Mouse (Mus musculus) brain, embryonic 14.5 days (tissue): ENCODE measurements around the gene Orai2.

Experiments used
- CTCF ChIP-seq: fragments of 200-500 bp; IDR thresholded peaks from 2 replicates; pipeline ENCODE4 v1.5.1; 2012; ENCODE audit warnings: inconsistent platforms, mild to moderate bottlenecking, moderate library complexity, borderline replicate concordance; ENCODE audit not compliant: insufficient read depth, insufficient read length; ENCODE audit errors: extremely low read depth
- POLR2A ChIP-seq: fragments of 200-500 bp; IDR thresholded peaks from 2 replicates; pipeline ENCODE4 v1.6.1; 2012; ENCODE audit warnings: mild to moderate bottlenecking, inconsistent platforms, borderline replicate concordance; ENCODE audit not compliant: poor library complexity, insufficient read depth, insufficient read length, severe bottlenecking; ENCODE audit errors: extremely low read depth

GRCm38 (mm10) chr5:136163807-136164474, 6.6 kb downstream of the Orai2 start:
- TF ChIP-seq CTCF, result no peak
- TF ChIP-seq POLR2A, result no peak
